Mouse (Mus musculus): Measurements from ENCODE around the gene Kbtbd4. TPM values are rescaled to one million over a fixed set of nuclear protein-coding genes. Genes with fewer than 3 reads are reported as not detected.

The Kbtbd4 gene
- 52.0 and 53.4 TPM in 2 replicates for polyA plus RNA-seq (2016; fragmentation: Nextera tagmentation; extraction: Ambion mirVana)

- Histone ChIP-seq H3K4me1 (replicated peaks) (peaks cover 21% of the 10 kb centered on the region), H3K4me2 (peak within 1 kb of the TSS; percentile 78), H3K36me3 (peaks cover 65% of the 10 kb centered on the region), H3K9me3 (no peaks in the 10 kb centered on the region), H3K27me3 (no peaks in the 10 kb centered on the region), H3K9ac (replicated peaks) (peak within 1 kb of the TSS; percentile 93), H3K4me3 (replicated peaks) (peak within 1 kb of the TSS; percentile 88), H3K27ac (peak within 1 kb of the TSS; percentile 93)
- ATAC-seq (ENCODE audit: insufficient number of reproducible peaks, insufficient read depth, low FRiP score, low TSS enrichment, low read depth): peak; percentile 91
- under 1% methylated on average over 43 of the region's 43 CpGs for WGBS
Measured at GRCm38 (mm10) chr2:90904076-90904855, at the start of gene Kbtbd4, which contains the start of gene Ndufs3. Kbtbd4 (plus strand) TSS chr2:90904740. Ndufs3 (minus strand) TSS chr2:90904827.

GRCm38 (mm10) chr2:90861486-90861885, 43.1 kb upstream of the Kbtbd4 start:
- Histone ChIP-seq H3K27me3 (no peaks in the 10 kb centered on the region), H3K4me2 (no peak overlapping the region), H3K27ac (no peak overlapping the region), H3K36me3 (peaks cover 89% of the 10 kb centered on the region), H3K9ac (replicated peaks) (no peak overlapping the region), H3K4me3 (replicated peaks) (no peak overlapping the region), H3K4me1 (replicated peaks) (no peaks in the 10 kb centered on the region), H3K9me3 (no peaks in the 10 kb centered on the region)
- 94% methylated on average over 2 of the region's 2 CpGs for WGBS
- ATAC-seq (ENCODE audit: insufficient number of reproducible peaks, insufficient read depth, low FRiP score, low TSS enrichment, low read depth): no peak

- no peak overlapping the region for H3K4me3 ChIP-seq (replicated peaks)
- H3K36me3 ChIP-seq: peaks cover 87% of the 10 kb centered on the region
- no peak for ATAC-seq (ENCODE audit: insufficient number of reproducible peaks, insufficient read depth, low FRiP score, low TSS enrichment, low read depth)
Measured at GRCm38 (mm10) chr2:90864184-90864583, 40.4 kb upstream of the Kbtbd4 start.

GRCm38 (mm10) chr2:90866524-90866923, 38.0 kb upstream of the Kbtbd4 start:
- peak; percentile 87 for ATAC-seq (ENCODE audit: insufficient number of reproducible peaks, insufficient read depth, low FRiP score, low TSS enrichment, low read depth)
- Histone ChIP-seq H3K4me1 (replicated peaks) (no peaks in the 10 kb centered on the region), H3K27me3 (no peaks in the 10 kb centered on the region), H3K9me3 (no peaks in the 10 kb centered on the region), H3K27ac (no peak overlapping the region), H3K4me2 (no peak overlapping the region), H3K9ac (replicated peaks) (no peak overlapping the region), H3K36me3 (peaks cover 67% of the 10 kb centered on the region), H3K4me3 (replicated peaks) (no peak overlapping the region)
- 46% methylated on average over 3 of the region's 3 CpGs for WGBS

More at GRCm38 (mm10) chr2:90864184-90864583, 40.4 kb upstream of the Kbtbd4 start:
- H3K27me3 ChIP-seq: no peaks in the 10 kb centered on the region
- H3K9me3 ChIP-seq: no peaks in the 10 kb centered on the region
- no peak overlapping the region for H3K27ac ChIP-seq
- H3K4me1 ChIP-seq (replicated peaks): no peaks in the 10 kb centered on the region
- H3K4me2 ChIP-seq: no peak overlapping the region
- no peak overlapping the region for H3K9ac ChIP-seq (replicated peaks)

- WGBS: 43% methylated on average over 4 of the region's 4 CpGs
- no peak overlapping the region for H3K9ac ChIP-seq (replicated peaks)
Measured at GRCm38 (mm10) chr2:90870136-90870601, 34.4 kb upstream of the Kbtbd4 start.

GRCm38 (mm10) chr2:90871180-90871961, 33.2 kb upstream of the Kbtbd4 start:
- Histone ChIP-seq H3K4me2 (no peak overlapping the region), H3K27me3 (no peaks in the 10 kb centered on the region), H3K9ac (replicated peaks) (no peak overlapping the region), H3K27ac (no peak overlapping the region), H3K36me3 (peaks cover 20% of the 10 kb centered on the region), H3K4me3 (replicated peaks) (no peak overlapping the region), H3K9me3 (no peaks in the 10 kb centered on the region), H3K4me1 (replicated peaks) (no peaks in the 10 kb centered on the region)
- 71% methylated on average over 8 of the region's 8 CpGs for WGBS
- no peak for ATAC-seq (ENCODE audit: insufficient number of reproducible peaks, insufficient read depth, low FRiP score, low TSS enrichment, low read depth)

More at GRCm38 (mm10) chr2:90870136-90870601, 34.4 kb upstream of the Kbtbd4 start:
- Histone ChIP-seq H3K27me3 (no peaks in the 10 kb centered on the region), H3K9me3 (no peaks in the 10 kb centered on the region), H3K4me1 (replicated peaks) (no peaks in the 10 kb centered on the region), H3K4me3 (replicated peaks) (no peak overlapping the region), H3K27ac (no peak overlapping the region), H3K4me2 (no peak overlapping the region), H3K36me3 (peaks cover 32% of the 10 kb centered on the region)
- ATAC-seq (ENCODE audit: insufficient number of reproducible peaks, insufficient read depth, low FRiP score, low TSS enrichment, low read depth): no peak

- Histone ChIP-seq H3K27me3 (peaks cover 1% of the 10 kb centered on the region; the same call in 1 of the 2 replicates), H3K9ac (replicated peaks) (no peak overlapping the region), H3K9me3 (no peaks in the 10 kb centered on the region), H3K4me3 (replicated peaks) (no peak overlapping the region), H3K27ac (no peak overlapping the region), H3K4me2 (no peak overlapping the region), H3K36me3 (no peaks in the 10 kb centered on the region), H3K4me1 (replicated peaks) (no peaks in the 10 kb centered on the region)
- ATAC-seq (ENCODE audit: insufficient number of reproducible peaks, insufficient read depth, low FRiP score, low TSS enrichment, low read depth): no peak
- 79% methylated on average over 1 of the region's 1 CpGs for WGBS
Measured at GRCm38 (mm10) chr2:90874025-90874424, 30.5 kb upstream of the Kbtbd4 start.

- ATAC-seq (ENCODE audit: insufficient number of reproducible peaks, insufficient read depth, low FRiP score, low TSS enrichment, low read depth): no peak
- Histone ChIP-seq H3K4me1 (replicated peaks) (no peaks in the 10 kb centered on the region; the same call in 1 of the 2 replicates), H3K9me3 (no peaks in the 10 kb centered on the region), H3K27me3 (peaks cover 10% of the 10 kb centered on the region), H3K36me3 (no peaks in the 10 kb centered on the region), H3K4me3 (replicated peaks) (no peak overlapping the region), H3K27ac (no peak overlapping the region), H3K9ac (replicated peaks) (no peak overlapping the region), H3K4me2 (no peak overlapping the region)
- 66% methylated on average over 2 of the region's 2 CpGs for WGBS
Measured at GRCm38 (mm10) chr2:90875239-90875638, 29.3 kb upstream of the Kbtbd4 start.

GRCm38 (mm10) chr2:90877584-90878259, 26.8 kb upstream of the Kbtbd4 start:
- H3K27ac ChIP-seq: no peak overlapping the region
- no peak for ATAC-seq (ENCODE audit: insufficient number of reproducible peaks, insufficient read depth, low FRiP score, low TSS enrichment, low read depth)
- H3K4me3 ChIP-seq (replicated peaks): no peak overlapping the region
- H3K4me1 ChIP-seq (replicated peaks): no peaks in the 10 kb centered on the region; the same call in 1 of the 2 replicates
- H3K36me3 ChIP-seq: no peaks in the 10 kb centered on the region
- peaks cover 26% of the 10 kb centered on the region for H3K27me3 ChIP-seq
- no peak overlapping the region for H3K4me2 ChIP-seq
- WGBS: 76% methylated on average over 4 of the region's 5 CpGs
- no peaks in the 10 kb centered on the region for H3K9me3 ChIP-seq
- no peak overlapping the region for H3K9ac ChIP-seq (replicated peaks)

- Histone ChIP-seq H3K4me3 (replicated peaks) (no peak overlapping the region), H3K9ac (replicated peaks) (no peak overlapping the region), H3K9me3 (no peaks in the 10 kb centered on the region), H3K27me3 (peaks cover 32% of the 10 kb centered on the region), H3K4me2 (no peak overlapping the region), H3K27ac (no peak overlapping the region), H3K4me1 (replicated peaks) (no peaks in the 10 kb centered on the region; the same call in 1 of the 2 replicates), H3K36me3 (no peaks in the 10 kb centered on the region)
- no peak for ATAC-seq (ENCODE audit: insufficient number of reproducible peaks, insufficient read depth, low FRiP score, low TSS enrichment, low read depth)
Measured at GRCm38 (mm10) chr2:90879419-90879818, 25.1 kb upstream of the Kbtbd4 start.
